Mouse (Mus musculus) liver, embryonic 14.5 days (tissue): ENCODE data around the gene Olfr155.

Experiments
- CTCF ChIP-seq: IDR thresholded peaks from 2 replicates; pipeline ENCODE4 v1.5.1; 2016; ENCODE audit warnings: antibody characterized with exemption, low read depth, control low read depth
- EP300 ChIP-seq: IDR thresholded peaks from 2 replicates; pipeline ENCODE4 v1.6.1; 2016; ENCODE audit warnings: antibody characterized with exemption, low read depth

GRCm38 (mm10) chr4:43838326-43838725, 13.0 kb upstream of the Olfr155 start:
- TF ChIP-seq EP300 = no peak
- no peak for TF ChIP-seq CTCF
